In genomic region chr2:31209525-31209924, GRCm38 (mm10) we compare ENCODE assay signal across 15 mouse cellular contexts. TPM values are rescaled to one million over a fixed set of nuclear protein-coding genes. Genes with fewer than 3 reads are reported as not detected.
DNase-seq lines count a peak whose midpoint lies in the region; TF ChIP-seq lines count a peak whose summit lies in the region.
"Had no signal": no experiment of that assay in that cellular context is flagged by ENCODE, and none has a peak within 500 bp of the region (broad histone marks: within the 10 kb centered on the region; RNA-seq: fewer than 3 reads in every experiment).

No protein-coding gene starts in this region.

- peaks cover 66% of the 10 kb centered on the region for H3K36me3 ChIP-seq in heart, embryonic 10.5 days
- H3K36me3 ChIP-seq in C2C12 (ENCODE audit: control insufficient read depth, insufficient read depth), result peaks cover 30% of the 10 kb centered on the region

- H3K27me3 ChIP-seq in heart, embryonic 10.5 days (ENCODE audit: insufficient read depth, poor library complexity, severe bottlenecking), result no peaks in the 10 kb centered on the region
- H3K27me3 ChIP-seq in C2C12 (ENCODE audit: control insufficient read depth, insufficient read depth, insufficient read length), result no peaks in the 10 kb centered on the region
- H3K27me3 ChIP-seq: forebrain, embryonic 13.5 days; liver, embryonic 13.5 days; Patski had no signal

- DNase-seq in heart, embryonic 10.5 days (ENCODE audit: low spot score), result no peak
- no peak for DNase-seq in heart, adult 9 months (ENCODE audit: low spot score in 2 of 2)
- peak; percentile 24 for DNase-seq in lung, postnatal 10 days
- no peak for DNase-seq in lung, postnatal 25 days (ENCODE audit: low spot score)
- DNase-seq in right cerebral cortex, postnatal 36 days (ENCODE audit: low spot score in 2 of 2), result no peak
- no peak for DNase-seq in right cerebral cortex, postnatal 14 days
- DNase-seq: cerebellum, adult 2 months; gastrocnemius, postnatal 14 days; liver, embryonic 13.5 days; spleen, adult 18-20 months; thymus, adult 2 months had no signal

- H3K27ac ChIP-seq in heart, embryonic 10.5 days, result peak overlapping the region; percentile 82
- H3K27ac ChIP-seq in embryonic fibroblast, embryonic 13.5 days (ENCODE audit: insufficient read depth, low read length), result no peak overlapping the region
- H3K27ac ChIP-seq: forebrain, embryonic 13.5 days; liver, embryonic 13.5 days had no signal

- TF ChIP-seq POLR2A in embryonic fibroblast, embryonic 13.5 days (IDR thresholded peaks at IDR 0.05; ENCODE audit: low read depth, low read length), result no peak

- no peaks in the 10 kb centered on the region for H3K79me3 ChIP-seq in C2C12 (ENCODE audit: low read depth)

- H3K4me3 ChIP-seq in heart, embryonic 10.5 days, result no peak overlapping the region
- H3K4me3 ChIP-seq in C2C12 (ENCODE audit: insufficient read depth, poor library complexity, severe bottlenecking), result no peak overlapping the region
- no peak overlapping the region for H3K4me3 ChIP-seq in embryonic fibroblast, embryonic 13.5 days (ENCODE audit: insufficient read depth, low read length)
- H3K4me3 ChIP-seq: forebrain, embryonic 13.5 days; liver, embryonic 13.5 days had no signal

- 85% methylated on average over 4 of the region's 4 CpGs for WGBS in heart, embryonic 10.5 days

- H3ac ChIP-seq in C2C12 (ENCODE audit: control insufficient read depth, insufficient read length, low read depth), result no peak overlapping the region

- peak; percentile 31 for TF ChIP-seq CTCF in C2C12 (IDR thresholded peaks at IDR 0.05; ENCODE audit: control insufficient read depth, insufficient read depth, insufficient read length)
- 0 out of 2 replicates have a peak, but pooled peaks have one; percentile 27 for TF ChIP-seq CTCF in embryonic fibroblast, embryonic 13.5 days (IDR thresholded peaks at IDR 0.05; ENCODE audit: borderline replicate concordance, insufficient read depth, low read length)

- H3K9me3 ChIP-seq in heart, embryonic 10.5 days, result no peaks in the 10 kb centered on the region
- H3K9me3 ChIP-seq: forebrain, embryonic 13.5 days; liver, embryonic 13.5 days had no signal

- H3K4me1 ChIP-seq in heart, embryonic 10.5 days, result peaks cover 93% of the 10 kb centered on the region
- no peaks in the 10 kb centered on the region for H3K4me1 ChIP-seq in embryonic fibroblast, embryonic 13.5 days (ENCODE audit: control insufficient read depth, insufficient read depth, low read length)

- no peaks in the 10 kb centered on the region for H3K79me2 ChIP-seq in C2C12 (ENCODE audit: control insufficient read depth, insufficient read depth)

TF ChIP-seq in C2C12, 6 proteins besides CTCF, POLR2A, EP300 and RAD21:
- TF ChIP-seq FOSL1 (IDR thresholded peaks at IDR 0.05; ENCODE audit: insufficient read depth, low read length, poor library complexity, severe bottlenecking) (no peak), USF1 (IDR thresholded peaks at IDR 0.05; ENCODE audit: low read depth) (no peak)

RNA-seq across cellular contexts. Expression of gene Ncs1, which starts 36.1 kb away (rescaled TPM):
- 44.7 and 51.8 TPM in 2 replicates for polyA plus RNA-seq in heart, embryonic 10.5 days (2016; fragmentation: Nextera tagmentation; extraction: Ambion mirVana)
- polyA plus RNA-seq in C2C12 (2012; fragmentation: generic; extraction: Trizol), result 58.6 TPM
- polyA plus RNA-seq in embryonic fibroblast, embryonic 13.5 days (2011; ENCODE audit: insufficient read length, low read depth, missing spikeins), result 43.6 and 53.2 TPM in 2 replicates

RNA-seq across cellular contexts. Expression of gene Gpr107, which starts 57.4 kb away (rescaled TPM):
- 35.9 and 37.4 TPM in 2 replicates for polyA plus RNA-seq in heart, embryonic 10.5 days (2016; fragmentation: Nextera tagmentation; extraction: Ambion mirVana)
- polyA plus RNA-seq in C2C12 (2012; fragmentation: generic; extraction: Trizol), result 28.7 TPM
- 81.1 and 92.5 TPM in 2 replicates for polyA plus RNA-seq in embryonic fibroblast, embryonic 13.5 days (2011; ENCODE audit: insufficient read length, low read depth, missing spikeins)
